Mouse (Mus musculus) brain, embryonic 14.5 days (tissue): ENCODE measurements around the gene Cttnbp2.

ENCODE experiments used
- CTCF ChIP-seq: fragments of 200-500 bp; IDR thresholded peaks from 2 replicates; pipeline ENCODE4 v1.5.1; 2012; ENCODE audit warnings: inconsistent platforms, mild to moderate bottlenecking, moderate library complexity, borderline replicate concordance; ENCODE audit not compliant: insufficient read depth, insufficient read length; ENCODE audit errors: extremely low read depth
- POLR2A ChIP-seq: fragments of 200-500 bp; IDR thresholded peaks from 2 replicates; pipeline ENCODE4 v1.6.1; 2012; ENCODE audit warnings: mild to moderate bottlenecking, inconsistent platforms, borderline replicate concordance; ENCODE audit not compliant: poor library complexity, insufficient read depth, insufficient read length, severe bottlenecking; ENCODE audit errors: extremely low read depth

- TF ChIP-seq CTCF (no peak), POLR2A (no peak)
These were observed 29.2 kb upstream of the Cttnbp2 start for GRCm38 (mm10) chr6:18543878-18544277.
